In the genomic region with DNA sequence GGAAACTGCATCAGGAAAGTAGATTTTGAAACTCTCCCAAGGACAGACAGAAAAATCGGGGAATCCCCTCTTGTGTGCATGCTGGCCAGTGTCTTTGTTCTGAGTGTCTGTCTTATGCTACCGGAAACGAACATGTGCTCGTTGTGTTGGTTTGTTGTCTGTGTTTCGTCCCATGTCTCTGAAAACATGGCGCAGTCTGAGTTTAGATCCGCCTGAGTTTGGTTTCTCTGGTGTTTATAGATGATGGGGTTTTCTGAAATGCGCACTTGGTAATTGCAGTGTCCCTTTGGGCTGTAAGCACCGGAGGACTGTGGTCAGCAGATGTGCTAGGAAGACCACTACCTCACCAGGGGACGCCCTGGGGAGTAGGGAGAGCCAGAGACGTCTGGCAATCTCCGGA, we compare ENCODE assay signal across 8 mouse cellular contexts. TPM values are rescaled to one million over a fixed set of nuclear protein-coding genes. Genes with fewer than 3 reads are reported as not detected.
DNase-seq lines count a peak whose midpoint lies in the region; ATAC-seq and TF ChIP-seq lines count a peak whose summit lies in the region.

No protein-coding gene starts in this region.

- peak overlapping the region; percentile 59 for H3K4me2 ChIP-seq in embryonic facial prominence, embryonic 14.5 days (ENCODE audit: low read depth, low read length)
- peak overlapping the region; percentile 48 for H3K4me2 ChIP-seq in hindbrain, embryonic 14.5 days (replicated peaks)
- H3K4me2 ChIP-seq in stomach, postnatal 0 days (replicated peaks; ENCODE audit: low read depth): peak overlapping the region; percentile 58

- DNase-seq in testis, postnatal 10 days (ENCODE audit: low spot score): no peak
- peak; percentile 58 for DNase-seq in embryonic facial prominence, embryonic 14.5 days (ENCODE audit: low spot score)
- DNase-seq in hindbrain, embryonic 14.5 days (ENCODE audit: low spot score): no peak
- DNase-seq in lung, postnatal 10 days: peak; percentile 3
- DNase-seq in stomach, postnatal 0 days (ENCODE audit: low spot score): peak; percentile 43
- no peak for DNase-seq in urinary bladder, adult 2 months (ENCODE audit: low spot score)
- DNase-seq in left cerebral cortex, postnatal 36 days (ENCODE audit: low spot score in 2 of 2): no peak

- no peaks in the 10 kb centered on the region for H3K36me3 ChIP-seq in testis, adult 2 months (ENCODE audit: control insufficient read depth, insufficient read depth, low read length)
- no peaks in the 10 kb centered on the region for H3K36me3 ChIP-seq in embryonic facial prominence, embryonic 14.5 days (ENCODE audit: control insufficient read depth, insufficient read depth, low read length)
- H3K36me3 ChIP-seq in hindbrain, embryonic 14.5 days (replicated peaks; ENCODE audit: control insufficient read depth, insufficient read depth): no peaks in the 10 kb centered on the region
- H3K36me3 ChIP-seq in stomach, postnatal 0 days (ENCODE audit: control insufficient read depth, insufficient read depth, low read length): no peaks in the 10 kb centered on the region

- 5% methylated on average over 12 of the region's 12 CpGs for WGBS in embryonic facial prominence, embryonic 14.5 days
- WGBS in hindbrain, embryonic 14.5 days: 15% methylated on average over 12 of the region's 12 CpGs
- 4% methylated on average over 12 of the region's 12 CpGs for WGBS in stomach, postnatal 0 days

- peak overlapping the region; percentile 23 for H3K4me3 ChIP-seq in testis, adult 2 months (ENCODE audit: control insufficient read depth, low read depth, low read length)
- H3K4me3 ChIP-seq in embryonic facial prominence, embryonic 14.5 days (ENCODE audit: low read depth, low read length): peak overlapping the region; percentile 40
- H3K4me3 ChIP-seq in hindbrain, embryonic 14.5 days (replicated peaks; ENCODE audit: low read length): peak overlapping the region; percentile 28
- H3K4me3 ChIP-seq in stomach, postnatal 0 days (ENCODE audit: low read depth, low read length): peak overlapping the region; percentile 39

- H3K9me3 ChIP-seq in embryonic facial prominence, embryonic 14.5 days (ENCODE audit: control insufficient read depth, low read length): no peaks in the 10 kb centered on the region
- no peaks in the 10 kb centered on the region for H3K9me3 ChIP-seq in hindbrain, embryonic 14.5 days (ENCODE audit: control insufficient read depth, low read length)
- no peaks in the 10 kb centered on the region for H3K9me3 ChIP-seq in stomach, postnatal 0 days (ENCODE audit: control insufficient read depth, low read length)

- no peaks in the 10 kb centered on the region for H3K27me3 ChIP-seq in testis, adult 2 months (ENCODE audit: control insufficient read depth, insufficient read depth, low read length)
- no peaks in the 10 kb centered on the region for H3K27me3 ChIP-seq in embryonic facial prominence, embryonic 14.5 days (replicated peaks; ENCODE audit: control insufficient read depth, insufficient read depth, low read length)
- no peaks in the 10 kb centered on the region for H3K27me3 ChIP-seq in hindbrain, embryonic 14.5 days (ENCODE audit: control insufficient read depth, insufficient read depth, low read length)
- H3K27me3 ChIP-seq in stomach, postnatal 0 days (ENCODE audit: control insufficient read depth, insufficient read depth, low read length): no peaks in the 10 kb centered on the region

- peak overlapping the region; percentile 62 for H3K9ac ChIP-seq in embryonic facial prominence, embryonic 14.5 days (ENCODE audit: low read depth, low read length)
- 0 out of 2 replicates have a peak overlapping the region, but pooled peaks have one; percentile 39 for H3K9ac ChIP-seq in hindbrain, embryonic 14.5 days
- peak overlapping the region; percentile 59 for H3K9ac ChIP-seq in stomach, postnatal 0 days (ENCODE audit: low read length)

- TF ChIP-seq POLR2A in testis, adult 2 months (IDR thresholded peaks at IDR 0.05; ENCODE audit: control insufficient read depth, low read depth, low read length): no peak

- H3K4me1 ChIP-seq in testis, adult 2 months (ENCODE audit: control insufficient read depth, insufficient read depth, low read length): no peaks in the 10 kb centered on the region
- H3K4me1 ChIP-seq in embryonic facial prominence, embryonic 14.5 days (ENCODE audit: control insufficient read depth, insufficient read depth, low read length): no peaks in the 10 kb centered on the region
- no peaks in the 10 kb centered on the region for H3K4me1 ChIP-seq in hindbrain, embryonic 14.5 days (replicated peaks; ENCODE audit: control insufficient read depth, insufficient read depth, low read length)
- no peaks in the 10 kb centered on the region for H3K4me1 ChIP-seq in stomach, postnatal 0 days (replicated peaks; ENCODE audit: control insufficient read depth, insufficient read depth)

- no peak for TF ChIP-seq CTCF in testis, adult 2 months (IDR thresholded peaks at IDR 0.05; ENCODE audit: control insufficient read depth, insufficient read depth, insufficient replicate concordance, low read depth, low read length)
- TF ChIP-seq CTCF in stomach, postnatal 0 days (IDR thresholded peaks at IDR 0.05; ENCODE audit: low read depth): no peak

- TF ChIP-seq EP300 in stomach, postnatal 0 days (optimal IDR thresholded peaks at IDR 0.05): no peak

- peak; percentile 30; the same call in 1 of the 2 replicates for ATAC-seq in embryonic facial prominence, embryonic 14.5 days (ENCODE audit: low read depth)
- ATAC-seq in hindbrain, embryonic 14.5 days (ENCODE audit: low FRiP score): no peak
- no peak for ATAC-seq in stomach, postnatal 0 days (ENCODE audit: low FRiP score, low TSS enrichment)

- intact Hi-C loops in left cerebral cortex, postnatal 36 days (cut with DNase I): no loop called here

- no peak overlapping the region for H3K27ac ChIP-seq in testis, adult 2 months (ENCODE audit: control insufficient read depth, insufficient read depth, low read depth, low read length)
- peak overlapping the region; percentile 70 for H3K27ac ChIP-seq in embryonic facial prominence, embryonic 14.5 days (replicated peaks; ENCODE audit: low read depth, low read length)
- no peak overlapping the region for H3K27ac ChIP-seq in hindbrain, embryonic 14.5 days
- peak overlapping the region; percentile 76 for H3K27ac ChIP-seq in stomach, postnatal 0 days (replicated peaks)

RNA-seq across cellular contexts. Expression of a gene that starts 9.3 kb away (rescaled TPM):
- polyA plus RNA-seq in testis, adult 2 months (2012; rRNA removed): 130 and 181 TPM in 2 replicates
- polyA plus RNA-seq in embryonic facial prominence, embryonic 14.5 days (2014; fragmentation: Nextera tagmentation; extraction: Ambion mirVana): not detected in 2 replicates
- not detected in 2 replicates for polyA plus RNA-seq in hindbrain, embryonic 14.5 days (2014; fragmentation: Nextera tagmentation; extraction: Ambion mirVana)
- not detected in 2 replicates for polyA plus RNA-seq in stomach, postnatal 0 days (2015; fragmentation: Nextera tagmentation; extraction: Ambion mirVana)
- polyA plus RNA-seq in urinary bladder, adult 2 months (2012; rRNA removed): not detected in 2 replicates
- total RNA-seq in left cerebral cortex, postnatal 36 days (2021): not detected

RNA-seq across cellular contexts. Expression of a gene that starts 21.3 kb away (rescaled TPM):
- 142 and 184 TPM in 2 replicates for polyA plus RNA-seq in testis, adult 2 months (2012; rRNA removed)
- polyA plus RNA-seq in embryonic facial prominence, embryonic 14.5 days (2014; fragmentation: Nextera tagmentation; extraction: Ambion mirVana): 0.08 and 0.37 TPM in 2 replicates
- 0.05 TPM in 2 replicates for polyA plus RNA-seq in hindbrain, embryonic 14.5 days (2014; fragmentation: Nextera tagmentation; extraction: Ambion mirVana)
- 0.08 and 0.10 TPM in 2 replicates for polyA plus RNA-seq in stomach, postnatal 0 days (2015; fragmentation: Nextera tagmentation; extraction: Ambion mirVana)
- polyA plus RNA-seq in urinary bladder, adult 2 months (2012; rRNA removed): 1.6 and 2.0 TPM in 2 replicates
- total RNA-seq in left cerebral cortex, postnatal 36 days (2021): under 1 TPM in 1 of 2 experiments, not detected in 1; 0.07 TPM

RNA-seq across cellular contexts. Expression of a gene that starts 26.9 kb away (rescaled TPM):
- 0.05 and 0.09 TPM in 2 replicates for polyA plus RNA-seq in testis, adult 2 months (2012; rRNA removed)
- polyA plus RNA-seq in embryonic facial prominence, embryonic 14.5 days (2014; fragmentation: Nextera tagmentation; extraction: Ambion mirVana): not detected in 2 replicates
- polyA plus RNA-seq in hindbrain, embryonic 14.5 days (2014; fragmentation: Nextera tagmentation; extraction: Ambion mirVana): not detected in 2 replicates
- polyA plus RNA-seq in stomach, postnatal 0 days (2015; fragmentation: Nextera tagmentation; extraction: Ambion mirVana): 0.06 and 0.11 TPM in 2 replicates
- polyA plus RNA-seq in urinary bladder, adult 2 months (2012; rRNA removed): 0.10 and 0.25 TPM in 2 replicates
- not detected for total RNA-seq in left cerebral cortex, postnatal 36 days (2021)

RNA-seq across cellular contexts. Expression of a gene that starts 43.0 kb away (rescaled TPM):
- polyA plus RNA-seq in testis, adult 2 months (2012; rRNA removed): 0.40 and 0.69 TPM in 2 replicates
- 11.1 and 11.4 TPM in 2 replicates for polyA plus RNA-seq in embryonic facial prominence, embryonic 14.5 days (2014; fragmentation: Nextera tagmentation; extraction: Ambion mirVana)
- polyA plus RNA-seq in hindbrain, embryonic 14.5 days (2014; fragmentation: Nextera tagmentation; extraction: Ambion mirVana): 4.0 and 4.5 TPM in 2 replicates
- 13.6 and 15.0 TPM in 2 replicates for polyA plus RNA-seq in stomach, postnatal 0 days (2015; fragmentation: Nextera tagmentation; extraction: Ambion mirVana)
- polyA plus RNA-seq in urinary bladder, adult 2 months (2012; rRNA removed): 11.5 and 16.8 TPM in 2 replicates
- 1 to 10 TPM in 1 of 2 experiments, under 1 TPM in 1; 0.47 to 1.2 TPM for total RNA-seq in left cerebral cortex, postnatal 36 days (2021)

Comparison
In these comparisons a context has a peak if more than half of its experiments do, and no peak if none do; other contexts are left out.
1. H3K27ac ChIP-seq: peak in embryonic facial prominence, embryonic 14.5 days (single experiment) and stomach, postnatal 0 days (single experiment); none in testis, adult 2 months (single experiment) and hindbrain, embryonic 14.5 days (single experiment).
2. DNase-seq: peak in embryonic facial prominence, embryonic 14.5 days (single experiment), lung, postnatal 10 days (single experiment) and stomach, postnatal 0 days (single experiment); none in testis, postnatal 10 days (single experiment), hindbrain, embryonic 14.5 days (single experiment), urinary bladder, adult 2 months (single experiment) and left cerebral cortex, postnatal 36 days (0 of 2).
3. RNA of a gene that starts 9.3 kb away (polyA plus RNA-seq): 130 to 181 TPM in testis, adult 2 months; not detected in embryonic facial prominence, embryonic 14.5 days, not detected in hindbrain, embryonic 14.5 days, not detected in stomach, postnatal 0 days and not detected in urinary bladder, adult 2 months; every median in the first group is over 100 times any median in the second.
4. RNA of a gene that starts 21.3 kb away (polyA plus RNA-seq): 142 to 184 TPM in testis, adult 2 months; 1.6 to 2.0 TPM in urinary bladder, adult 2 months, 0.08 to 0.10 TPM in stomach, postnatal 0 days, 0.08 to 0.37 TPM in embryonic facial prominence, embryonic 14.5 days and 0.05 TPM in hindbrain, embryonic 14.5 days; every median in the first group is over 10 times any median in the second.
5. Peak in every context shown above with its lines, with median percentiles within 50 percentile points of each other: H3K4me3 ChIP-seq, H3K4me2 ChIP-seq and H3K9ac ChIP-seq.